Mouse (Mus musculus): ENCODE data around the gene Tanc1.

GRCm38 (mm10) chr2:59601452-59601851 is 10.4 kb upstream of the Tanc1 start:
- TF ChIP-seq CTCF (IDR thresholded peaks at IDR 0.05; ENCODE audit: low read depth, low read length), result no peak
- no peak for TF ChIP-seq GATA1 (IDR thresholded peaks at IDR 0.05; ENCODE audit: borderline replicate concordance, low read length)
- TF ChIP-seq TAL1 (conservative IDR thresholded peaks at IDR 0.05; ENCODE audit: low read depth, low read length), result no peak
- TF ChIP-seq POLR2AphosphoS5 (IDR thresholded peaks at IDR 0.05; ENCODE audit: insufficient replicate concordance, low read depth, low read length), result no peak

Measured in G1E (cell line).